Mouse (Mus musculus): ENCODE results near the gene Gpr142.
A peak's percentile ranks its signal among the peaks of the same experiment; 100 is the strongest.

Gpr142 gene

GRCm38 (mm10) chr11:114798624-114799023 is at the start of gene Gpr142:
Gpr142 (plus strand) TSS chr11:114798924.
- DNase-seq (ENCODE audit: low spot score): no peak

DNA sequence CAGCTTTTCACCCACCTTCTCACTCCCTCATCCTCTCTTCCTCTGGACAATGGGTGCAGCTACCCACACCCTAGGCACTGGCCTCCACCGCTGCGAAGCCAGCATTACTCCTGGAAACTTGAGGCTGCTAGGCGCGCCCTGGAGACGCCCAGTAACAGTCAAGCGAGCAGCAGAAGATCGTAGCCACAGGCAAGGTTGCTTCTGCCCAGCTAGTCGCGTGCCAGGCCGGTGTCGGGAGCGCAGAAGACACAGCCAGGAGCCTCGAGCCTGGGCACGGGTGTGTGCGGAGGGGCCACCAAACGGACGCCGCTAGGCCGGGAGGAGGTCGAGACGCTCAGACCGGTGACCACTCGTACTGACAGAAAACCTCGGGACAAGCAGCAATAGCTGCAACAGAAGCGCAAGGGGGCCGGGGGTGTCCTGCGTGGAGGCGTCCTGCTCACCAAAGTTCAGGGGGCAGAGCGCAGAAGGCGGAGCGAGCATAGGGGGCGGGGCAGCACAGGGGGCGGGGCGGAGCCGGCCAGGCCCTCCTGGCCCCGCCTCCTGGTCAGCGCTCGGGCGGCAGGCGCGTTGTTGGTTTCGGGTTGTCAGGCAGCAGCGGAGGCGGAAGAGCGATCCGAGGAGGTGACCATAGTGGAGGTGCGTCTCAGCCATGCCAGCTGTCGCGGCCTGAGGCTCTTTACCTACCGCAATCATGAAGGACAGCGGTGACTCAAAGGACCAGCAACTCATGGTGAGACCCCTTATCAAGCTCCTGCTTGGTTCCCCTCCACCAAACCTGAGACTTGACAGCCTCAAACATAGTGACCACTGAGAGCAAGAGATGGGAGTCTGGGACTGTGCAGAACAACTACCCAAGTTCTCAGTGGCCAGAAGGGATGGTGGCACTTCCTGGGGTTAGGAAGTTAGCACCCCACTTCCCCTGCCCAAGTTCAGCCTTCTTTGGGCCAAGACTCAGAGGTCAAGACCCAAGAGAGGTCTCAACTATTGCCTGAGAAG is 33.6 kb upstream of the Gpr142 start, which contains the start of gene Kif19a:
Gene Kif19a, plus strand, starts transcription at position 569 of the 999 bp plus-strand sequence.
- DNase-seq (ENCODE audit: low spot score): no peak

DNA sequence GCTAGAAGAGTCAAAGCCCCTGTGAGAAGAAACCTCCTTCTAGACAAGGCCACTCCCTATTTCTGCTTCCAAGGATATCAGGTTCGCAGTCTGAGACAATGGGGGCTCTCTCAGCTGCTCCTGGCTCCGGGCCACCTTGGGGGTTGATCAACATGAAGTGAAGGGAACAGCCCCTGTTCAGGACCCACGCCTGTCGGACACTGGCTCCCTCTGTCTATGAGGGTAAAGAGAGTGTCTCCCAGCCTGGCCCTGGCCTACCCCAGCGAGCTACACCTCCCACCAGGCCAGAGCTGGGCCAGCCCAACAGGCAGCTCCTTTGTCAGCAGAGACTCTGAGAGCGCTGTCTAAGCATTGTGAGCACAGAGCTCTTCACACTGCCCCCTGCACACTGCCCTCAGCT is 28.8 kb upstream of the Gpr142 start:
- no peak for DNase-seq (ENCODE audit: low spot score)

GRCm38 (mm10) chr11:114771896-114772295 is 26.8 kb upstream of the Gpr142 start:
- DNase-seq (ENCODE audit: low spot score): no peak

DNA sequence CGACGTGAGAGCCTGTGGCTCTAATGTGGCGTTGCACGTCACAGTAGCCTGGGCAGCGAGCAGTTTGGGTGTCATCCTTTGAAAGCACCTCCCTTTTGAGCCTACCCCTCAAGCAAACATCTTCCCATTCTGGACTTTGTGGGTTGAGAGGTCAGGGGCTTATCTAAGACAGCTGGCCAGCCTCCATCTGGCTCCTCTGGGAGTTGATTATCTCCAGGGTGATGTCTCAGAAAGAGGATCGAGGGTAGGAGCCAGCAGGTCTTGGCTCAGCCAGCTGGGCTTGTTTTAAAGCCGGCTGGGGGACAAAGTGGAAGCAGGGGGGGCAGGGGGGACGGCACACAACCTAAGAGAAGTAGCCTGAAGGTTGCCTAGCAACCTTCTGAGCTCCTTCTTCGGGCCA is 18.6 kb upstream of the Gpr142 start:
- no peak for DNase-seq (ENCODE audit: low spot score)

DNA sequence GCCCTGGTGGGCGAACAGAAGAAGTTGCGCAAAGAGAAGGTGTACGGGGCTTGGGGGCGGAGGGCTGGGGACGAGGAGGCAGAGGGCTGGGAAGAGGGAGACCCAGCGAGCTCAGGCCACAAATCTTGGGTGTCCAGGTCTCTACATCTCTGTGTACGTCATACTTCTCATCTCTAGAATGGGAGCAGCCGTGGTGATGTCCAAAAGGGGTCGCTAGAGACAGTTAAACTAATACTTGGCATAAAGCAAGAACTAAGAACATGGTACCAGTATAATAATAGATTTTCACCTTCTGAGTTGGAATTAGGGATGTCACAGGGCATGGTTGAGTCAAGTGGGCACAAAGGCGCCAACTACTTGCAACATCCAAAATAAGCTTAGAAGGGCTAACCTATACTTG is 12.8 kb upstream of the Gpr142 start:
- no peak for DNase-seq (ENCODE audit: low spot score)

DNA sequence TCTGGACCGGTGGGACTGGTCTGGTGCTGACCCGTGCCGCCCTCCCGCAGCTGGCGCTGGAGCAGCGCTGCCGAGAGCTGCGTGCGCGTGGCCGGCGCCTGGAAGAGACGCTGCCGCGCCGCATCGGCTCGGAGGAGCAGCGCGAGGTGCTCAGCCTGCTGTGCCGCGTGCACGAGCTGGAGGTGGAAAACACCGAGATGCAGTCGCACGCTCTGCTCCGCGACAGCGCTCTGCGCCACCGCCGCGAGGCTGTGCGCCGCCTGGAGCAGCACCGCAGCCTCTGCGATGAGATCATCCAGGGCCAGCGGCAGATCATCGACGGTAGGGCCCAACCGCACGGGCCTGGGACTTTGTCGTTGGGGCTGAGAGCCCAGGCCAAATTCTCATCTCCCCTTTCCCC is 12.4 kb upstream of the Gpr142 start:
- DNase-seq (ENCODE audit: low spot score): no peak

- no peak for DNase-seq (ENCODE audit: low spot score)
These were observed 11.1 kb upstream of the Gpr142 start for GRCm38 (mm10) chr11:114787611-114788010.

DNA sequence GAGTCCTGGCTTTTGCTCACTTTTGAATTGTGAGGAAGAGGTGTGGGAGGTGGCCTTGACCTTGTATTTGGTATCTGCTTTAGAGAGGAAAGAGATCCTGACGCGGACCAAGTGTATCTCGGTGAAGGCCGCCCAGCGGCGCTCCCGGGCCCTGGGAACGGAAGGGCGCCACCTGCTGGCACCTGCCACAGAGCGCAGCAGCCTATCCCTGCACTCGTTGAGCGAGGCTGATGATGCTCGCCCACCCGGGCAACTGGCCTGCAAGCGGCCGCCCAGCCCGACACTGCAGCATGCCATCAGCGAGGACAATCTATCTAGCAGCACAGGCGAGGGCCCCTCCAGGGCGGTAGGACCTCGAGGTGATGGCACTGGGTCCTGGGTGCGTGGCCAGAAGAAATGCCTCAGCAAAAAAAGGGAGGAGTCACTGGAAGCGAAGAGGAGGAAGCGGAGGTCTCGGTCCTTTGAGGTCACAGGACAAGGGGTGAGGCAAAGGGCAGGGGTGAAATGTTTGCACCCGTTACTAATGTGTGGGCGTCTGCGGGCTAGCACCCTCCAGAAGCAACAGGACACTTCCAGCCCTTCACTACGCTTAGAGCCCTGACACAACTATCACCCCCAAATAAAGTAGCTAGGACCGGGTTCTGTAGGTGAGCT is 9.5 kb upstream of the Gpr142 start:
- peak; percentile 54 for DNase-seq (ENCODE audit: low spot score)

GRCm38 (mm10) chr11:114789716-114790115 is 9.0 kb upstream of the Gpr142 start:
- no peak for DNase-seq (ENCODE audit: low spot score)

DNA sequence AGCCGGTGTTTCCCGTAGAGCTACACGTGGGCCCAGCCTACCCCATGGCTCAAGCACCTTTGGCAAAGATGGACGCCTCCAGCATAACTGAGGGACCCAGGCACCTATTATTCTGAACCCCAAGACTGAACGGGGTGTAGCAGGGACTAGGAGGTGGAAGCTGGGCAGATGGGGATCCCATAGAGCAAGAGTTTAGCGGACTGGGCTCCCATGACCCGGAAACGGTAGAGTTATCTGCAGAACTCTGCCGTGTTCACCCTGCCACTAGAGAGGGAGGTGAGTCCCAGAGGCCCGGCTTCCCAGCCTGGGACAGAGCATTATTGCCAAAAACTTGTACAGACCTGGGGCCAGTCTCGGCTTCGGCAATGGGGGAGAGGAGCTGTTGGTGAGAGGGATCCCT is 8.6 kb upstream of the Gpr142 start:
- DNase-seq (ENCODE audit: low spot score): no peak

- DNase-seq (ENCODE audit: low spot score): no peak
These were observed 7.9 kb upstream of the Gpr142 start for GRCm38 (mm10) chr11:114790841-114791240.

- DNase-seq (ENCODE audit: low spot score): no peak
These were observed 7.3 kb upstream of the Gpr142 start for GRCm38 (mm10) chr11:114791351-114791889.

DNA sequence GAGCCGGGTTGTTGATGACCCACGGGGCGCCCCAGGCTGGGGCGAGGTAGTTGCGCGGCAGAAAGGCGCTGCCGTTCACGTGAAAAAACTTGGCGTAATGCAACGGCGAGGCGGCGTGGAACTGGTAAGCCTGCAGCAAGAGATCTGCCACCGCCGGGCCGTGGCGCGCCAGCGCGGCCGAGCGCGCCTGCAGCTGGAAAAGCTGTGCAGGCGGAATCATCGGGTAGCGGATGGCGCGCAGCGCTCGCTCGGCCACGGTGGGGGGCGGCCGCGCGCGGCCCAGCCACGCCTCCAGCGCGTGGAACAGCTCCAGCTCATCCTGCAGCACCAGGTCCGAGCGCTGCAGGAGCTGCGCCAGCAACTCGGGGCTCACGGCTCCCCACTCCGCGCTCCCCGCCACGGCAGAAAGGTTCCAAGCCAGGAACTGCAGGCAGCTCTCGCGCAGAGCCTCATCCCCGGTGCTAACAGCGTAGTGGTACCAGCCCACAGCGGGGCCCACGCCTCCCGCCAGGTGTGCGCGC is 6.8 kb upstream of the Gpr142 start:
- DNase-seq (ENCODE audit: low spot score): no peak

DNA sequence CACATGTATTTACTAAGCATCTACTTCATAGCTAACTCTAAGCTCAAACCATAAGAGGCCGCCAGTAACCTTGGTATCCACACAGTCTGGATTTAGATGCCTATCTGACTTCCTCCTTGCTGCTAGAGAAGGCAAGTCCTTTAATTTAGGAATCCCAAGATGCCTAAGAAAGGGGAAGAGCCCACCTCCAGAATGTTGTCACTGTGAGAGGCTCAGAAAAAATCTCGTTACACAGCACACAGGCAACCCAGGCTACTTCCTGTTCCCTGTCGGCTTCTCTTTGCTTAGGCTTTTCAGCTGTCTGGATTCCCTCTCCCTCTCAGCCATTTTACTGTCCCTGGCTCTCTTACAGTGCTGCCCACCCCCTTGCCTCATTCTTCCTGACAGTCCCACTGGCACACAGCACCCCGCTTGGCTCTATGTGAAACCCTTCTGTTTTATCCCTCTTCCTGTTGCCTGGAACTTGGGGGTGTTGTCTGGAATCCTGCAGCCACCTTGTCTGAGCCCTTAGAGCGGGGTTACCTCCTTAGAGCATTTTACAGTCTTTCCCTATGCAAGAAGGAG is 5.7 kb upstream of the Gpr142 start:
- DNase-seq (ENCODE audit: low spot score): no peak

- no peak for DNase-seq (ENCODE audit: low spot score)
These were observed 4.7 kb upstream of the Gpr142 start for GRCm38 (mm10) chr11:114793868-114794545.

- DNase-seq (ENCODE audit: low spot score): no peak
These were observed 4.0 kb upstream of the Gpr142 start for GRCm38 (mm10) chr11:114794691-114795090.

DNA sequence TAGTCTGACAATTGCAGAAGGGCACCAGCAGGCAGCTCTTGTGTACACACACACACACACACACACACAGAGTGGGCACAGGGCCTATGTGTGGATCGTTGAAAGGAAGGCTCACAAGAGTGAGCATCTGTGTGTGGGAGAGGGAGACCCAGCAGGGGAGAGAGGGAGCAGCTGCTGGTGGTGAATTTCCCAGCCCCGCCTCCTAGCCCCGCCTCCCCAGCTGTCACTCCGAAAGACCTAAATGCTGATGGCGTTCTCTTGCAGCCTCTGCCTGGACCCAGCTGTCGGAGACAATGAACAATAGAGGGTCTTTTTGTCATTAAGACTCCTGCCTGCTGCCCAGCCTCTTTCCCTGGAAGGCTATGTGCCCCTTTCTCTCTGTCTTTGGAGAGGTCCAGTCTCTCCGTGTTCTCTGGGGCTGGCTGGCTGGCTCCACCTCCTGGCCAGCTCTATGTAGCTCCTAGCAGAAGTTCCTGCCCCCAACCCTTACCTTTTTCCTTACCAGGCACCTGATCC is 3.4 kb upstream of the Gpr142 start:
- DNase-seq (ENCODE audit: low spot score): no peak

DNA sequence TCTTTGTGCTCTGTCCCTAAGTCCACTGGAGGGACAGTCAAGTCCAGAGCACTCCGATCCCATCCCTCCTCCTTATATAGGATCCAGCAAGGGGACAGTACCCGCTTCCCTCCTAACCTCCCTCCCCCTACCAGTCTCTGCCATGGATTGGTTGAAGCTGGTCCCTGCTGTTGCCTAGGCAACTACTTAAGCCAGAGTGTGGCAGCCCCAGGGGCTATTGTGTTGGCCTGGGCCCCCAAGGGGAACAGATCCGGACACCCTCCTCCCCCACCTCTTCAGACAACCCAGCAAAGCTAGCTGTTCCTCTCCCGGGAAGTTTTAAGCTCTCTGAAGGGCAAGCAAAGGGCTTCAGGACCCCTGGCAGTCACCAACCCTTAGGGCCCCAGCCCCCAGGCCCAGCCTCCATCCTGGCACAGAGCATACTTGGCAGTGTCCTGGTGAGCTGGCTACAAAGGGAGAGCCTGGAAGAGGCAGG is 2.8 kb upstream of the Gpr142 start, which contains the start of gene Btbd17:
Gene Btbd17, minus strand, starts transcription at position 98 of the 475 bp plus-strand sequence.
- no peak for DNase-seq (ENCODE audit: low spot score)

GRCm38 (mm10) chr11:114797176-114797575 is 1.5 kb upstream of the Gpr142 start:
- DNase-seq (ENCODE audit: low spot score): no peak

DNA sequence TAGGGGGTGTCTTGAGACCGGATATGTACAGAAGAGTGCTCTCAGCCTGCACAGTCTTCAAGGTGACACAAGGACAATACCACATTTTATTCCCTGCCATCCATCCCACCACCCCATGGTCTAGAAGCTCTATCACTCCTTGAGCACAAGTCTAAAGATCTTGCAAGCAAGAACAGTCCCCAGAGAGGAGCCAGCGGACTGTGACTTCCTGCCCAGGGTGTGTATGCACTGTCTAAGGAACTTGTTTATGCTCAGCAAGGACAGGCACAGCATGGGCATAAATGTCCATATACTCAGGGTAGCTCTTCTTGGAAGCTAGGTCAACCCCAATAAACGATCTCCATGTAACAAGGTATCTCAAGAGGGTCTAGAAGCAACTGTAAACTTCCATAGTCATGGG is 743 bp upstream of the Gpr142 start:
- DNase-seq (ENCODE audit: low spot score): no peak
